Mouse (Mus musculus): ENCODE data around the gene Dvl2.

Dvl2 gene

GRCm38 (mm10) chr11:69982225-69982624 is 18.2 kb upstream of the Dvl2 start, which contains the start of gene Elp5:
Elp5 (minus strand) TSS chr11:69982517.
- no peak for DNase-seq

GRCm38 (mm10) chr11:69982877-69983276 is 17.5 kb upstream of the Dvl2 start:
- no peak for DNase-seq

- DNase-seq = no peak
Measured at GRCm38 (mm10) chr11:69983377-69983776, 17.0 kb upstream of the Dvl2 start.

GRCm38 (mm10) chr11:69984431-69984830 is 16.0 kb upstream of the Dvl2 start:
- DNase-seq = no peak

GRCm38 (mm10) chr11:69989949-69990348 is 10.4 kb upstream of the Dvl2 start:
- no peak for DNase-seq

GRCm38 (mm10) chr11:69990850-69991691 is 9.3 kb upstream of the Dvl2 start, which contains the start of gene Gabarap:
Gabarap (plus strand) TSS chr11:69991143.
- peak; percentile 99 for DNase-seq

- DNase-seq = no peak
Measured at GRCm38 (mm10) chr11:69991711-69992110, 8.7 kb upstream of the Dvl2 start.

GRCm38 (mm10) chr11:69992396-69992795 is 8.0 kb upstream of the Dvl2 start:
- peak; percentile 31 to 72 for DNase-seq

GRCm38 (mm10) chr11:69992932-69993331 is 7.5 kb upstream of the Dvl2 start:
- DNase-seq = no peak

- no peak for DNase-seq
Measured at GRCm38 (mm10) chr11:69994401-69995090, 5.8 kb upstream of the Dvl2 start.

- DNase-seq = peak; percentile 97 to 99
Measured at GRCm38 (mm10) chr11:69995391-69995960, 4.9 kb upstream of the Dvl2 start, which contains the start of gene Phf23. Phf23 (plus strand) TSS chr11:69995777.

- peak in 1 of 2 experiments; percentile 60 for DNase-seq
Measured at GRCm38 (mm10) chr11:69996161-69997061, 4.0 kb upstream of the Dvl2 start.

GRCm38 (mm10) chr11:69997070-69997509 is 3.3 kb upstream of the Dvl2 start:
- DNase-seq = peak; percentile 93 to 97

- DNase-seq = peak in 1 of 2 experiments; percentile 53
Measured at GRCm38 (mm10) chr11:69998567-69999491, 1.6 kb upstream of the Dvl2 start.

GRCm38 (mm10) chr11:69999666-70000065 is 729 bp upstream of the Dvl2 start:
- no peak for DNase-seq

GRCm38 (mm10) chr11:70001159-70001558 is 764 bp downstream of the Dvl2 start:
- no peak for DNase-seq

GRCm38 (mm10) chr11:70001865-70002264 is 1.5 kb downstream of the Dvl2 start:
- peak; percentile 54 to 69 for DNase-seq

- peak in 1 of 2 experiments; percentile 25 for DNase-seq
Measured at GRCm38 (mm10) chr11:70002471-70002870, 2.1 kb downstream of the Dvl2 start.

GRCm38 (mm10) chr11:70005521-70005920 is 5.1 kb downstream of the Dvl2 start:
- DNase-seq = no peak

GRCm38 (mm10) chr11:70010033-70010432 is 9.6 kb downstream of the Dvl2 start:
- no peak for DNase-seq

- DNase-seq = no peak
Measured at GRCm38 (mm10) chr11:70010548-70010947, 10.2 kb downstream of the Dvl2 start.
